Mouse (Mus musculus) CH12.LX (cell line): Measurements from ENCODE around the gene Cacna1a.

ENCODE experiments used
- CHD1 ChIP-seq: IDR thresholded peaks from 2 replicates; pipeline ENCODE4 v1.6.1; 2012; ENCODE audit warnings: low read depth, low read length, improper control_type of control experiment, inconsistent platforms
- CTCF ChIP-seq, 2 experiments: IDR thresholded peaks in 1 of 2; conservative IDR thresholded peaks in 1 of 2; 2 replicates each; pipeline ENCODE4 v1.5.1; 2011 to 2012; ENCODE audit warnings: low read depth in 2 of 2, low read length in 2 of 2, improper control_type of control experiment in 1 of 2, inconsistent platforms in 1 of 2, mild to moderate bottlenecking in 1 of 2, moderate library complexity in 1 of 2
- E2F4 ChIP-seq: IDR thresholded peaks from 2 replicates; pipeline ENCODE4 v1.6.1; 2011; ENCODE audit warnings: low read depth, low read length, improper control_type of control experiment; ENCODE audit not compliant: insufficient replicate concordance
- ELF1 ChIP-seq: IDR thresholded peaks from 2 replicates; pipeline ENCODE4 v1.6.1; 2014; ENCODE audit warnings: low read depth, mild to moderate bottlenecking, inconsistent platforms, low read length, improper control_type of control experiment
- EP300 ChIP-seq: IDR thresholded peaks from 2 replicates; pipeline ENCODE4 v1.6.1; 2011; ENCODE audit warnings: low read length, improper control_type of control experiment
- IRF4 ChIP-seq: IDR thresholded peaks from 2 replicates; pipeline ENCODE4 v1.6.1; 2014; ENCODE audit warnings: low read depth, mild to moderate bottlenecking, inconsistent platforms, low read length, improper control_type of control experiment
- KAT2A ChIP-seq: IDR thresholded peaks from 2 replicates; pipeline ENCODE4 v1.6.1; 2012; ENCODE audit warnings: low read length, improper control_type of control experiment, inconsistent platforms; ENCODE audit not compliant: insufficient replicate concordance
- MAFK ChIP-seq: IDR thresholded peaks from 2 replicates; pipeline ENCODE4 v1.6.1; 2011; ENCODE audit warnings: low read length, improper control_type of control experiment; ENCODE audit not compliant: insufficient replicate concordance
- MAZ ChIP-seq: IDR thresholded peaks from 2 replicates; pipeline ENCODE4 v1.6.1; 2012; ENCODE audit warnings: low read depth, mild to moderate bottlenecking, inconsistent platforms, low read length, improper control_type of control experiment, moderate library complexity
- MXI1 ChIP-seq: IDR thresholded peaks from 2 replicates; pipeline ENCODE4 v1.6.1; 2011; ENCODE audit warnings: mild to moderate bottlenecking, low read depth, low read length, improper control_type of control experiment
- POLR2A ChIP-seq: IDR thresholded peaks from 2 replicates; pipeline ENCODE4 v1.6.1; 2011; ENCODE audit warnings: low read depth, mild to moderate bottlenecking, improper control_type of control experiment, low read length
- USF1 ChIP-seq: IDR thresholded peaks from 2 replicates; pipeline ENCODE4 v1.6.1; 2014; ENCODE audit warnings: low read depth, mild to moderate bottlenecking, inconsistent platforms, low read length, improper control_type of control experiment
- USF2 ChIP-seq: conservative IDR thresholded peaks from 2 replicates; pipeline ENCODE4 v1.6.1; 2011; ENCODE audit warnings: low read depth, low read length, improper control_type of control experiment

GRCm38 (mm10) chr8:84569921-84570673 lies 181.9 kb downstream of the Cacna1a start:
- no peak for TF ChIP-seq EP300
- TF ChIP-seq MXI1, result no peak
- no peak for TF ChIP-seq ELF1
- TF ChIP-seq MAFK, result no peak
- TF ChIP-seq MAZ, result no peak
- TF ChIP-seq IRF4, result no peak
- TF ChIP-seq POLR2A, result no peak
- TF ChIP-seq USF1, result no peak
- no peak for TF ChIP-seq USF2
- no peak for TF ChIP-seq KAT2A
- TF ChIP-seq E2F4, result no peak
- no peak for TF ChIP-seq CHD1
- TF ChIP-seq CTCF (conservative IDR thresholded peaks at IDR 0.05 in 1 of 2, IDR thresholded peaks at IDR 0.05 in 1 of 2; ENCODE audit: low read depth in 2 of 2, low read length in 2 of 2), result peak; percentile 38 to 44; a peak in 2 of 4 replicates
